Mouse (Mus musculus) megakaryocyte, embryonic 14.5 days (primary cell): Measurements from ENCODE around the gene Smc6.

ENCODE experiments used
- FLI1 ChIP-seq: IDR thresholded peaks from 2 replicates; pipeline ENCODE4 v1.6.1; 2012; ENCODE audit warnings: low read length, inconsistent platforms, mixed read lengths
- GATA1 ChIP-seq: IDR thresholded peaks from 3 replicates; pipeline ENCODE4 v1.6.1; 2012; ENCODE audit warnings: mixed read lengths, low read length, inconsistent platforms, borderline replicate concordance

DNA sequence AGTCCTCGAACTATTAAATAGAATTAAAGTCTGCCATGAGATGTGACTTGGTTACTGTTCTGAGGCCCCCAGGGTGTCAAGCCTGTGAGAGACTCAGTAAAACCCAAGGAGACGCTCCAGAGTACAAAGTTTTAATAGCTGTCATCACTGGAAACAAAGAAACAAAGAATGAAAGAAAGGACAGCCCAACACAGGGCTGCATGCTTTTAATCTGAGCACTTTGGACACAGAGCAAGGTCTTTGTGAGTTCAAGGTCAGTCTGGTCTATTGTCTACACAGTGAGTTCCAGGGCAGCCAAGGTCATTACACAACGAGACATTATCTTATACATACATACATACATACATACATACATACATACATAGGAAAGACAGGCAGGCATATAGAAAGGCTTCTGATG lies 49.2 kb upstream of the Smc6 start:
- no peak for TF ChIP-seq GATA1
- no peak for TF ChIP-seq FLI1
